Mouse (Mus musculus) lung, adult 2 months (tissue): Measurements from ENCODE around the gene Ccdc153. TPM values are rescaled to one million over a fixed set of nuclear protein-coding genes. Genes with fewer than 3 reads are reported as not detected.

Experiments used
- DNase-seq: peaks from one replicate; pipeline ENCODE4 v3.0.0; 2022
- H3K4me1 ChIP-seq: fragments of 200-500 bp; 2 replicates; pipeline ENCODE4 v1.6.1; 2011; ENCODE audit warnings: low read length; ENCODE audit not compliant: control insufficient read depth, insufficient read depth
- H3K4me3 ChIP-seq: fragments of 200-500 bp; replicated peaks from 2 replicates; pipeline ENCODE3; 2011; ENCODE audit warnings: low read depth, mild to moderate bottlenecking, control low read depth, low read length; ENCODE audit errors: extremely low read depth
- CTCF ChIP-seq: fragments of 200-500 bp; IDR thresholded peaks from 2 replicates; pipeline ENCODE4 v1.5.1; 2011; ENCODE audit warnings: mild to moderate bottlenecking, low read length, control low read depth; ENCODE audit not compliant: insufficient read depth
- POLR2A ChIP-seq: fragments of 200-500 bp; IDR thresholded peaks from 2 replicates; pipeline ENCODE4 v1.6.1; 2011; ENCODE audit warnings: low read depth, mild to moderate bottlenecking, control low read depth, low read length, borderline replicate concordance; ENCODE audit errors: extremely low read depth
- WGBS: fragments of 180-500 bp; shearing (Covaris S2); methylation state at CpG from one replicate; pipeline ENCODE4 v1.1.7; 2018; 5-methylcytosine and 5-hydroxymethylcytosine counted together
- polyA plus RNA-seq: library from polyadenylated mRNA; depleted of rRNA; stranded (reverse); fragments of >200 nt; gene quantifications from 2 replicates; pipeline ENCODE4 v1.2.3, GENCODE M21; 2012

Gene Ccdc153
- polyA plus RNA-seq, 1 experiment = 26.9 TPM

DNA sequence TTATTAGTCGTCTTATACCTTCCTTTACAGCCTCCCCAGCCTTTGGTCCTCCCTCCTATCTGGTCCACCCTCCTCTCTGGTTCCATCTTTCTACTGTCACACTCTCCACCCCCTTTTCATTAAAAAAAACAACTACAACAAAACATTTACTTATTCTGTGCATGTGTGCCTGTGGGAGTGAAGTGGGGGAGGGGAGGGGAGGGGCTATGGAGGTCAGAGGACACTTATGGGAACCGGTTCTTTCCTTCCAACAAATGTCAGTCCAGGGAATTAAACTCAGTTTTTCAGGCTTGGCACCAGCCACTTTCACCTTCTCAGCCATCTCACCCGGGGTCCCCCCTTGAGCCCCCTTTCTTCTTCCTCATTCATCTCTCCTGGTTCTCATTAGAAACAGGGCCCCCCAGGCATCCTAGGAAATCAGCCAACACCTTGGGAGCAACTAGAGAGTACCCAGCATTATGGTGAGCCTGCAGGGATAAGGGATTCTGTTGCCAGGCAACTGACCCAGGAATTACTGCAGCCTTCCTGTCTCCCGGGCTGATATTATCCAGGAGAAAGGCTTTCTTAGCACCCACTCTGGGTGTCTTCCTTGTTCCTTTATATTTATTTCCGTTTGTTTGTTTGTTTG lies 14.1 kb downstream of the Ccdc153 start:
- 33% methylated on average over 5 of the region's 5 CpGs for WGBS
- Histone ChIP-seq H3K4me3 (no peak overlapping the region), H3K4me1 (no peaks in the 10 kb centered on the region)
- DNase-seq = no peak
- no peak for TF ChIP-seq CTCF
- TF ChIP-seq POLR2A = no peak

DNA sequence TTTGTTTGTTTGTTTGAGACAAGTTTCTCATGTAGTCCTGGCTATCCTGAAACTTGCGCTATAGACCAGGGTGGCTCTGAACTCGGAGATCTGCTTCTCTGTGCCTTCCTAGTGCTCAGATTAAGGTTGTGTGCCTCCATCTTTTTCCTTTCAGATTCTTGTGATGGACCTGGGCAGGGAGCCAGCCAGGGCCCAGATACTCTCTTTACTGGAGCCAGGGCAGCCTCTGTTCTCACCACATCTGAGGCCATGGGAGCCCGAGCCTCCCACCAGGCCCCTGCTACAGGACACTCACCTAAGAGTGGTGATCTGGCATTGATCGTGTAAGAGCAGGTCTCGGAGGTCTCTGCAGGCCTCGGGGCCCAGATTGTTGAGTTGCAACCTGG lies 14.7 kb downstream of the Ccdc153 start:
- DNase-seq = no peak
- no peak for TF ChIP-seq CTCF
- TF ChIP-seq POLR2A = no peak
- Histone ChIP-seq H3K4me3 (no peak overlapping the region), H3K4me1 (no peaks in the 10 kb centered on the region)
- WGBS = 70% methylated on average over 6 of the region's 6 CpGs

DNA sequence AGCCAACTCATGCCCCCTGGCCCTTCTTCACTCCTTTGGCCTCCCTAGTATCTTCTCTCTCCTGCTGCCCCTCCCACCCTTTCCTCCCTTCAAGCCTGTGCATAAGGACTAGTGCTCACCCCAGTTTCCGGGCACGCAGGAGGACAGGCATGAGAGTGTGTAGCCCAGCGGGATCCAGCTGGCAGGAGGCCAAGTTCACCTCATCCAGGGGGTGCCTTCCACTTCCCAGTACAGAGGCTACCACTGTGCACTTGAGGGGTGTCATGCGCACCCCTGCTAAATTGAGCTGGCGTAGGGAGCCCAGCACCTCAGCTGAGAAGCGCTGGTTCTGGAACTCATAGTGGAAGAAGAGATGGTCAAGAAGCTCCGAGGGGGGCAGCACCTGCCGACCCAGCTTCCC lies 15.7 kb downstream of the Ccdc153 start:
- Histone ChIP-seq H3K4me1 (no peaks in the 10 kb centered on the region), H3K4me3 (no peak overlapping the region)
- 77% methylated on average over 8 of the region's 8 CpGs for WGBS
- no peak for DNase-seq
- TF ChIP-seq CTCF = no peak
- no peak for TF ChIP-seq POLR2A

DNA sequence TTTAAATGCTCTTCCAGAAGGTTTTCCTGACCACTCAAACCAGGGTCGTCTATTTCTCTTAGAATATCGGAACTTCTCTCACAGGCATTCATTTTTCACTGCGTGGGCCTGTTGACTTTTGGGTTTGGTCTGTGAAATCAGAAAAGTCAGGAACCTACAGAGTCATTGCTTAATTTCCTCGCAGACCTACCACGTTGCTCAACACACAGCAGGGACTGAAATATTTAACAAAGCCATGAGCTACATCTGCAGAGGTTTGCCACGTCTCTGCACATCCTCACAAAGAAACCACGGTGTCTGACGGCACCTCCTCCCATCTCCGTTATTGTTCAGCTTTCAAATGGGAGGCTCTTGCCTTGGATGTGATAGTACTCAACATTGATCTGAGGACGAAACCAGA lies 18.5 kb downstream of the Ccdc153 start:
- Histone ChIP-seq H3K4me1 (no peaks in the 10 kb centered on the region), H3K4me3 (no peak overlapping the region)
- DNase-seq = no peak
- 76% methylated on average over 10 of the region's 10 CpGs for WGBS
- TF ChIP-seq POLR2A (no peak), CTCF (no peak)

DNA sequence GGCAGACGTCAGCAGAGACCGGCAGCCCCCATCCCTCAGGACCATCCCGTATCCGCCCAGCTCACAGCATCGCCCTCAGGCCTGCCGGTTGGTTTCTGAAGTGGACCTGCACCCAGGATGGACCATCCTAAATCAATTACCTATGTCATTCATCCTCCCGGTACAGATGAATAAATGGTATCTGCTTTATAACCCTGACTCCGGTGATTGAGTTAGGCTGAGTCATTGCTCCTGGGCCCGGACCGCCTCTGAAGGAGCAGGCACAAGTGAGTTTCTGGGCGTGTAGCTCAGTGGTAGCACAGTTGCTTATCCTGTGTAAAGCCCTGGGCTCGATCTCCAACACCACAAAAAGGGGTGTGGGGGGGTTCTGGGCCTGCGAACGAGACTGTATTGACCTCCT lies 20.9 kb downstream of the Ccdc153 start:
- Histone ChIP-seq H3K4me1 (no peaks in the 10 kb centered on the region), H3K4me3 (no peak overlapping the region)
- DNase-seq = no peak
- TF ChIP-seq CTCF = no peak
- no peak for TF ChIP-seq POLR2A
- WGBS = 87% methylated on average over 14 of the region's 14 CpGs

DNA sequence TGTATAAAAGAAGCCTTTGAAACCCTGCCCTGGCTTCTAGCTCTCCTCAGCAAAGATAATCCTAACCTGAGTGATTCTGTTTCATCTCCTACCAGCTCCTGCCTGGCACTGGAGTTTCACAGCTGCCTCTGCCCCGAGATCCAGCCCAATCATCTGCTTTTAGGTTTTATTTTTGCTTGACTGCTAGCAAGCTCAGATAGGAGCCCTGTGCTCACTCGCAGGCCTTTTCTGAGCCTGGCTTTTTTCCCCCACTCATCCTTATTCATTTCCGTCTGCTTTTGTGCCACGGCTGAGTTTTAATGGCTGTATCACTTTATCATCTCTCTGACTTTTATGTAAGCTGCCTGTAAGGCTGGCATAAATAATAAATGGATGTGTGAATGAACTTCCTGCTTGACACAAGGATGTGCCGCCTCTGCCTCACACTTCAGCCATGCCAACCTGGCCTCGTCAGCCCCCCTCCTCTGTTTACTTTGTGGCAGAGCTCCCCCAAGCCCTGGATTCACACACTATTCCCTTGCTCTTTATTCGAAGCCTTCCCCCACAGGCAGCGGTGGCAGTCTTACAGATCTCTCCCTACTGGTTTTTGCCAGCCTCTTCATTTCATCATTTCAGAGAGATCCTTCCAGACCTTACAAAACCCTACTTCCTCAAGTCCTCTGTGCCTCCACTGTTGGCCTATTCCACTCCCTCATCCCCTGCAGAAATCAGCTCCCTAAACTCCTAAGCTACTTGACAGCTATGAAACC lies 26.2 kb downstream of the Ccdc153 start:
- TF ChIP-seq CTCF = no peak
- TF ChIP-seq POLR2A = no peak
- Histone ChIP-seq H3K4me1 (peaks cover 7% of the 10 kb centered on the region), H3K4me3 (no peak overlapping the region)
- no peak for DNase-seq
- WGBS = 59% methylated on average over 8 of the region's 8 CpGs

DNA sequence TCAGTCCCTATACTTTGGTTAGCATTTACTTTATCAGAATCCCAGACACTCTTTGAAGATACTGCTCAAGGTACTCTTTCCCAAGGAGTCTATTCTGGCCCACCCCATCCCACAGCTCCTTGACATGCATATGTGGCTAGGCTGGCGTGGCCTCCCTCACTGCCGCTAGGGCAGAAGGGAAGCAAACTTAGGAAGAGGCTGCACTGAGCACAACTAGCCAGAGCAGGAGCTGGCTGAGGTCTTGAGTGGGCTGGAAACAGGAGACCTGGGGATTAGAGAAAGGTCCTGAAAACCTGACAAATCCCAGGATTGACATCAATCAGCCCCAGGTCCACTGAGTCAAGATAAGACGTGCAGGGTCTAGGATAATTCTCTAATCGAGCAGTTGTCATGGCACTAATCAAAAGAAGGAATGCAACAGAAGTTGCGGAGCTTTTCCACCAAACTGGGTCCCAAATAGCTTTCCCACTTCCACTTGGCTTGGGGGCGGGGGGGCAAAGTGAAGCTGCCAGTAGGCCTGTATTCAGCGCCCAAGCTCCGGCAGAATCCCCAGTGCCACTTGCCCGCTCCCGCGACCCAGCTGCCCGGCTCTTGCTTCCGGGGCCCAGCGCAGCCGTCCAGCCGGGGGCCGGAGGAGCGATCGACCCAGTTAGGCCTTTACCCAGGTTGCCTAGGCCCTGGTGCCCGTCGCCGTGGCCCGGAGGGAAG lies 27.0 kb downstream of the Ccdc153 start:
- peak overlapping the region; percentile 68 for H3K4me3 ChIP-seq
- WGBS = 6% methylated on average over 23 of the region's 23 CpGs
- TF ChIP-seq POLR2A (peak; percentile 67; the same call in 1 of the 2 replicates), CTCF (0 out of 2 replicates have a peak, but pooled peaks have one; percentile 15)
- DNase-seq = peak; percentile 41
- H3K4me1 ChIP-seq = peaks cover 7% of the 10 kb centered on the region

DNA sequence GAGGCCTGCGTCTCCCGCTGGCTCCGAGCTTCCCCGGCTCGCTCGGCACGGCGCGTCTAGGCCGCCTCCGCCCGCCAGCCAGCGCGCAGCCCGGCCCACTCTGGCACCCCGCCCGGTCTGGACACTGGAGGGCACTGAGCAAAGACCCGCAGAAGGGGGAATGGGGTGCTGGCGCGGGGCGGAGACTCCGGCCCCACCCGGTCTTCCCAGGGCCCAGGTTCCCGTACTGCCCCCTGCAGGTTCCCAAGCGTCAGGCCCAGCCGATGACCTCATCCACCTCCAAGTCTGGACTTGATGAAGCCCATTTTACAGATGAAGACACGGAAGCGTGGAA lies 27.5 kb downstream of the Ccdc153 start:
- Histone ChIP-seq H3K4me3 (peak overlapping the region; percentile 68), H3K4me1 (peaks cover 7% of the 10 kb centered on the region)
- peak; percentile 91 for DNase-seq
- TF ChIP-seq CTCF (peak; percentile 53), POLR2A (no peak)
- 3% methylated on average over 28 of the region's 28 CpGs for WGBS

DNA sequence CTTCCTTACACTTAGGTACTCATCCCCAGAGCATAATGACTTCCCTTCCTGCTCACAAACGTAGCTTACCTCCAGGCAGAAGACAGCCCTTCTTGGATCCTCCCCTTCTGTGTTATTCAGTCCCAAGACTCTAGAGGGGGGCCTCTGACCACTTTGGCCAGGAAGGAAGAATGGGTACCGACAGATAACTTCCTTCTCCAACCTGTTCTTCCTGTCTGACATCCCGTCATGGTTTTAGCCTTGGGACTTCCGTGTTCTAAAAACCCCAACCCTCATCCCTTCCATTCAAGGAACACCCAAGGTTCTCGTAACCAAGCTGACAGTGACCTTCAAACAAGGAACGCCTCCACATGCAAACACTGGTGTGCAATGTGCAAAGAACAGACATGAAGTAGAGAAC lies 28.0 kb downstream of the Ccdc153 start, which contains the start of gene Nlrx1:
Nlrx1 (minus strand) TSS at position 168 of the 400 bp plus-strand sequence.
- Histone ChIP-seq H3K4me3 (peak within 1 kb of the TSS; percentile 68), H3K4me1 (peaks cover 7% of the 10 kb centered on the region)
- TF ChIP-seq POLR2A (no peak), CTCF (no peak)
- WGBS = 44% methylated on average over 6 of the region's 6 CpGs
- DNase-seq = no peak
